Mouse (Mus musculus): ENCODE results near the gene Fhad1.

DNA sequence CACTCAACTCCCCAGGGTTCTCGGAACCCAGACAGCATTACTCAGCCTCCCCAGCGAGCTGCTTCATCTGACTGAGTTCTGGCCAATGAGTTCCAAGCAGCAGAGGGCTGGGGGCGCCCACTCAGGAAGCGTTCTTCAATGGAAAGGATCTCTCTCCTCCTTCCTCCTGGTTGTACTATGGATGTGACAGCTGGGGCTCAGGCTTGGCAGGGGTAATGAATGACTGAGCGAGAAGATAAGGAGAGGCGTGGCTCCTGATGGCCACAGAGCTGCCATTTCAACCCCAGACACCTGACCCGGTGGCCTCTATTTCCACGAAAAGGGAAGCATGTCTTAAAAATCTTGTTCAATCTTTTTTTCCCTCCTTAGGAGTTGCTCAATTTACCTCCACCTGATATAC, 33.5 kb upstream of the Fhad1 start:
- TF ChIP-seq GATA1 (IDR thresholded peaks at IDR 0.05; ENCODE audit: borderline replicate concordance, low read length) (no peak), FLI1 (IDR thresholded peaks at IDR 0.05; ENCODE audit: low read length) (no peak)
